Mouse (Mus musculus) gastrocnemius, postnatal 4 days (tissue): ENCODE results near the gene Azin2. TPM values are rescaled to one million over a fixed set of nuclear protein-coding genes. Genes with fewer than 3 reads are reported as not detected.

Experiments
- DNase-seq, 2 experiments: peaks; one replicate each; pipeline ENCODE4 v3.0.0; 2021 to 2022; ENCODE audit warnings: low spot score in 2 of 2, mixed read lengths in 2 of 2
- long read RNA-seq, 2 experiments: library from polyadenylated mRNA; stranded (forward); transcript quantifications; one replicate each; pipeline ENCODE4 v2.0.0; 2021
- total RNA-seq, 2 experiments: library from RNA; stranded (reverse); gene quantifications; 2 replicates each; pipeline ENCODE4 v1.2.3; 2021

Azin2 gene
- 1 to 10 TPM; 7.0 to 7.2 TPM for total RNA-seq
- long read RNA-seq, experiment 1, transcript Azin2-201 (11 exons, 2,063 nt) = major isoform, 5 of 21 reads
- long read RNA-seq, experiment 1, transcript Azin2-207 (3 exons, 1,104 nt) = major isoform, 5 of 21 reads
- long read RNA-seq, experiment 1, partial matches to known transcripts = 2 of 21 reads
- long read RNA-seq, experiment 1, other reads (novel, unspliced or antisense) = 9 of 21 reads
- long read RNA-seq, experiment 2, partial matches to known transcripts = 1 of 14 reads
- long read RNA-seq, experiment 2, other reads (novel, unspliced or antisense) = 7 of 14 reads

DNA sequence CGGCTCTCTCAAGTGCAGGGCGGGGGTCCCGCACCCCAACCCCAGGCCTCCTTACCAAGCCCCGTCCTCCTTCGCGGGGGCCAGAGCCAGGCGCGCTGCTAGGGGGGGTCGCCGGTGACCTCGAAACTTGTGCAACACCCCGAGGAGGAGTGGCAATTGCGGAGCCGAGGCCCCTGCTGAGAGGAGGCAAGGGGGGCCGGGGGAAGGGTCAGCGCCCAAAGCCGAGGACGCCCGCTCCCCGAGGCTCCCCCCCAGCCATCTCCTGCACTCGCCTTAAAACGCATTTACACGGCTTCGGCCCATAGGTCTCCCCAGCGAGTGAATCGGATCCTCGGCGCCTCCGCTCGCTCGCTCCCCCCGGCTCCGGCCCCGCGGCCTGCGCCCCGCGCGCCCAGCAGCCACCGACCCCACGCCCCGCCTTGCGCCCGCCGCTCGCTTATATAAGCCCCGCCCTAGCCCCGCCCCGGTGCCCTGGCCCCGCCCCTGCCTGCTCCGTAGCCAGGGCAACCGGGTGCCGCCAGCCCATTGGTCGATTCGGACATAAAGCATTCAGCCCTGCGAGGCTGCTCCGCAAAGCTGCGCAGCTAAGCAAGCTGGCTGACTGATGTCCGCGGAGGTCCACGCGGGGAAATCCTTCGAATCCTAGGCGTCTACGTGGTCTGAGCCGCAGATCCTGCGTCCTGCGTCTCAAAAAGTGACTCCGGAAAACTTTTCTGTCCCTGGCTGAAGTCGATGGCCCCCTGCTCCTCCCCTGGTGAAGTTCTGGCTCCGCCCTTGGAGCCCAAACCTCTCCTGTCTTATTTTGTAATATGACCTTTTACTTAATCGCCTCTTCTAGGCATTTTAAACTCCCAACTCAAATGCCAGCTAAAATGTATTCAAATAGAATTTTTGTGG lies at the start of gene Azin2:
TSS of gene Azin2 (minus strand) at position 414 of the 897 bp plus-strand sequence.
- peak; percentile 91 to 95 for DNase-seq

DNA sequence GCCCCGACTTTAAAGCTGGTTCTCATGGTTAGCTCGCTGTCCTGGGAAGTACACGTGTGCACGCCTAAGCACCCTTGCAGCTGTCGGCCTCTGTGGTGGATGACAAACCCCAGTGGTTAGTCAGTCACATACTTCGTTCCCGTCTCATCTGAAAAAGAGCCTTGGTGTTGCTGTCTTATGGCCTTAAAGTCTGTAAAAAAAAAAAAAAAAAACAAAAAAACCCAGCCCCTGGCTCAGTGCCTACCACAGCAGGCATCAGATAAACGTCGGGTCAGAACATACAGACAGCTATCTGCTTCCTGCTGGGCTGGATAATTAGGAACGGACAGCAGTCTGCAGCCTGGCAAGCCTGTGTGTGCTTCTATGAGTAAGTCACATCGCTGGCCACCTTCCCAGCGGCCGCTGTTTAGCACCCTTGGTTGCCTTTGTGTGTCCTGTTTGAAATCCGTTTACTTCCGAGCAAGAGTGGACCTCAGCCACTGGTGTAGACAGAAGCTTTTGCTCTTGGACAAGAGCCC lies 49.4 kb upstream of the Azin2 start:
- DNase-seq = peak in 1 of 2 experiments; percentile 57

GRCm38 (mm10) chr4:129009521-129009920 lies 47.3 kb upstream of the Azin2 start:
- DNase-seq = no peak

DNA sequence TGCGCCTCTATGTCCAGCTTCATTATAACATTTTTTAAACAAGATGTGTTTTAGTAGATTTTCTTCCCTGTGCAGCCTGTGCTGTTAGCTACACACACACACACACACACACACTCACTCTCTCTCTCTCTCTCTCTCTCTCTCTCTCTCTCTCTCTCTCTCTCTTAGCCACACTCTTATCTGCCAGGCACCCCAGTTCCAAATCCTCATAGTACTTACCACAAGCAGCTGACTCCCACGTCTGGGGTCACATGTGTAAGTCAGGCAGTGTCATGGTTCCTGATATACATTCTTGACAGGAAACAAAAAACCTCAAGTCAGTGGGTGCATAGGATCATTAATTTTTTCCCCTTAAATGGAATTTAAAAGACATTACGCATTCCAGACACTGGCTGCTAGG lies 46.4 kb upstream of the Azin2 start:
- no peak for DNase-seq

GRCm38 (mm10) chr4:129008006-129008519 lies 45.8 kb upstream of the Azin2 start:
- DNase-seq = no peak

DNA sequence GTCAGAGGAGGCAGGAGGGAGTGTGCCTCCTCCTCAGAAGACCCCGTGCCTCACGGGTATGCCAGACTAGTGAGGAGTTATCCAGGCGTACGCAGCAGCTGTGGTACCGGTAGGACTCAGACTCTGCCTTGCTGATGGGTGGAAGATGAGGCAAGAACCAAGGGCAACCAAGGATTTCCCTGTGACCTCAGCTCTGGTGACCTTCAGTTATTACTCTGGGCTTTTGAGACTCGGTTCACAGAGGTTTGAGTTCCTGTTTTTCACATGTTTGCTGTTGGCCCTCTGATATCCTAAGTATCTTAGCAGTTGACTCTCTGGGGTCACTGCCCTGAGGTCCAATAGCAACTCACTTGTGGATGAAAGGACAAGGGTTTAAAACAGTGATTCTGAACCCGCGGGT lies 41.5 kb upstream of the Azin2 start:
- no peak for DNase-seq

- no peak for DNase-seq
Measured at GRCm38 (mm10) chr4:129000786-129001185, 38.5 kb upstream of the Azin2 start.

- DNase-seq = no peak
Measured at GRCm38 (mm10) chr4:128998401-128998800, 36.2 kb upstream of the Azin2 start.

DNA sequence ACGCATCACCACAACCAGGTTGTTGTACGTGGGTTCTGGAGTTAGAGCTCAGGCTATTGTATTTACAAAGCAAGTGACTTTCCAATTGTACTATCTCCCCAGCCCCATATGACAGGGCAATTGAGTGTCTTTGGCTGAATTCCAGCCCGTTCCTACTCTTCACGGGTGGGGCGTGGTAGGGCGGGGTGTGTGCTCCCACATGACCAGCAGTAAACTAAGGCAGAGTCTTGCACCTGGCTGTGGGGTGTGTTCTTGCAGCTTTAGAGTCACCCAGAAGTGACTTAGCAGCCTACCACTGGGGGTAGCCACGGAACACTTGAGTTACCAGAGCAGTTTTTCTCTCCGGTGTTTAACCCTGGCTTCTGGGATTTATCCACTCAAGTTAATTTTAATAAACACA lies 35.0 kb upstream of the Azin2 start:
- DNase-seq = no peak

DNA sequence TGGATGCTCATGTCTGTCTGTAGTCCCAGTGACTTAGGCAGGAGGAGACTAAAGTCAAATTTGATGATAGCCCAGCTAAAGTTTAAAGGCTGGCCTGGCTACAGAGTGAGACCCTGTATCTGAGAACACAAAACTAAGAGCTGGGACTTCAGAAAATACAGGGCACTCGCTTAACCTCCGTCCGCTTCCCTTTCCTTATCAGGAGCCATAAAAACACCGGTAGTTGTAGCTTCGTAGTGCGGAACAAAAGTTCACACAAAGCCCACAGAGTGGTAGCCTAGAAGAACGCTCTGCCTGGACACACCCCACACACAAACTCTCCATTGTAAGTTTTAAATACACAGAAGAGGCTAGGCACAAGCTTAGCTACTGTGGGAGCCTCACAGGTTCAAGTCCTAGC lies 33.0 kb upstream of the Azin2 start:
- DNase-seq = no peak

DNA sequence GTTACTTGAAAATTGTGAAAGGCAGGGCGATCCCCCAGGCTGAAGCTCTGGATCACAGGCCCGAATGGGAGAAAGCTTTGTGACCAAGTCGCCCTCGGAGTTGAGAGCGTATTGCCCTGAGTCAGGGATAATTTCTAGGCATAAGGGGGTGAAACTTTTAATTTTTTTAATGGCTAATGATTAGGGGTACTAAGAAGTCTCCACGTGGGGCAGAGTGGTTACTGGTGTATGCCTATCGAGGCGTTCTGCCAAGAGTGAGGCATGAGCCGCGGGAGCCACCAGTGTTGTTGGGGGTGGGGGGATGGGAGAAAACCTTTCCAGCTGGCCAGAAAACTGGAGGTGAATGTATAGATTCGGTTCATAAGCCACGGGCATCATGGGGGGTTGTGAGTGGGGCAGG lies 31.4 kb upstream of the Azin2 start:
- DNase-seq = no peak

GRCm38 (mm10) chr4:128993025-128993662 lies 30.9 kb upstream of the Azin2 start:
- DNase-seq = peak; percentile 84 to 89

DNA sequence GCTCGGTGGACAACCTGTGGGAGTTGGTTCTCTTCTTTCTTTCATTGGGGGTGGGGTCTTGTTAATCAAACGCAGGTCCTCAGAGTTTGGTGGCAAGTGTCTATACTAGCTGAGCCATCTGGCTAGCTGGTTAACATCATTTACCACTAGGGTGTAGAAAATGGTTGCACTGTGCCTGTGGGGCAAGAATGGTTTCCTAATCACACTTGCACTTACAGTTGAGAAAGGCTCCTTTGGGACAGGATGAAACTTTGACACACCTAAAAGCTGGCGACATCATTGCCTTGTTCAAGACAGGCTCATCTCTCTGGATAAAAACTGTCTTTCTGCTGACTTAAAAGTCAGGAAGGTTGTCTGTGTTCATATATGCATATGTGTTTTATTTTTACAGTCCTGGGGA lies 29.9 kb upstream of the Azin2 start:
- no peak for DNase-seq

- DNase-seq = no peak
Measured at GRCm38 (mm10) chr4:128991500-128992008, 29.3 kb upstream of the Azin2 start, which contains the start of gene Ak2. Ak2 (plus strand) TSS chr4:128991958.

GRCm38 (mm10) chr4:128989678-128990077 lies 27.4 kb upstream of the Azin2 start:
- no peak for DNase-seq

DNA sequence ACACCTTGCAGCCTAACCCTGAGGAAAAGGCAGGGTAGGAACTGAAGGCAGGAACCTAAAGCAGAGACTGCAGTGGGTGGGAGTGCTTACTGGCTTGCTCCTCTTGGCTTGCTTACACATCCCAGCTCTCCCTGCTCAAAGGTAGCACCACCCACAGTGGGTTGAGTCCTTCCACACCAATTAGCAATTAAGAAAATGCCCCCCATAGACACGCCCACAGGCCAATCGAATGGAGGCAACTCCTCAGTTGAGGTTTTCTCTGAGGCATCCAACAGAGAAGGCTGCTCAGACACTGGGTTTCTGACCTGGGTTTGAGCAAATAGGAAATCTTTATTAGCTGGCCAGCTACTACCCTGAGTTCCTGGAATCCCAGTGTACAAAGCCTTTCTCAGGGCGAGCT lies 26.7 kb upstream of the Azin2 start:
- DNase-seq = no peak

GRCm38 (mm10) chr4:128984600-128984999 lies 22.4 kb upstream of the Azin2 start:
- DNase-seq = no peak

GRCm38 (mm10) chr4:128983656-128984055 lies 21.4 kb upstream of the Azin2 start:
- no peak for DNase-seq

DNA sequence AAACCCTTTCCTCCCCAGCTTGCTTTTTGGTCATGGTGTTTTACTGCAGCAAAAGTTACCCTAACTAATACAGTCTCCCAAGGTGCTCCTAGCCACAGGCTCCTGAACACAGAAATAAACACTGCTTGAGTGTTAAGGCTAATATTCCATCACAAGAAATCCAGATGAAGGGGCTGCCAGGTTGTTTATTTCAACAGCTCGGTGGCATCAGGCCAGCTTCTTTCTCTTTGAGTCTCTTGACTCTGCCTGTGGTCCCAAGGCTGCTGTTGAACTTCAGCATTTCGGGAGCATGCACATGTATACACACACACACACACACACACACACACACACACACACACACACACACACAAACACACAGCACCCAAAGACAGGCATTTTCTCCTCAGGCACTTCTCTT lies 20.9 kb upstream of the Azin2 start:
- no peak for DNase-seq

GRCm38 (mm10) chr4:128981833-128982180 lies 19.6 kb upstream of the Azin2 start:
- no peak for DNase-seq
